Mouse (Mus musculus) c-Kit-positive CD71-negative TER-119-negative erythroid progenitor cells, embryonic 14.5 days (primary cell): Measurements from ENCODE around the gene Gfod1.

Source experiments
- DNase-seq: peaks from one replicate; pipeline ENCODE4 v3.0.0-alpha.2; 2013; ENCODE audit warnings: low read depth

Gene Gfod1

GRCm38 (mm10) chr13:43201033-43201432 is 102.9 kb downstream of the Gfod1 start:
- DNase-seq, result no peak

GRCm38 (mm10) chr13:43200473-43200872 is 103.5 kb downstream of the Gfod1 start:
- no peak for DNase-seq

DNA sequence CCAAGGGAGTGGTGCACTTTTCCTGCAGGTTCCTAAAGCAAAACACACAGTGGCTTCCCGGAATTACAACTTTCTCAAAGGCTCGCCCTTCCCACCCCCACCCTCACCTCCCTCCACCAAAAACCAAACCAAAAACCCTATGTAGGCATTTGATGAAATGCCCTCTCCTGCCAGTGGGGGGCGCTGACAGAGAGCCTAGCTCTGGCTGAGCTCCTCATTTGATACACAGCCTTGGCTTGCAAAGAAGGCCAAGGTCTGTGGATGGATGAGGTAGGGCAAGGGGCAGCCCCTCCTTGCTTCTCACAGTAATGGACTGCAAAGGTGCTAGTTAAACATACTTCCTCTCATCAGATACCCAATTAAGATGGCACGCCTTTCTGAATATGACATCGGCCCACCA is 104.2 kb downstream of the Gfod1 start:
- no peak for DNase-seq

DNA sequence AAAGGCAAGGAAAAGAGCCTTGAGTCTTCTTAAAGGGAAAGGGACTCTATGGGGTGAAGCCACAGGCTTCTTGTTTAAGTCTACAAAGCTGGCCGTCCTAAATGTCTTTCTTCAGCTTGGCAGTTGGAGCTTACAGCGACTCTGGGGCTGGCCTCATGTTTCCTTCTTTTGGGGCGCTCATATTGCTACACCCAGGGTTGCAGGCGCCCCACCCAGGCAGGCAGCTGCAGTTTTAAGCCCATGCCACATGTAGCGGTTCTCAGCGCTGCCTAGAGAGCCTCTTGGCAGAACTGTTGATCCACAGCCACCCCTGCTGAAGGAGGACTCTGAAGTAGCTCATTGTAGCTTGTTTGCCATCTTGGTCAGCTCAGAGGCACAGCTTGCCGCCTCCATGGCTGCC is 104.7 kb downstream of the Gfod1 start:
- DNase-seq, result no peak

DNA sequence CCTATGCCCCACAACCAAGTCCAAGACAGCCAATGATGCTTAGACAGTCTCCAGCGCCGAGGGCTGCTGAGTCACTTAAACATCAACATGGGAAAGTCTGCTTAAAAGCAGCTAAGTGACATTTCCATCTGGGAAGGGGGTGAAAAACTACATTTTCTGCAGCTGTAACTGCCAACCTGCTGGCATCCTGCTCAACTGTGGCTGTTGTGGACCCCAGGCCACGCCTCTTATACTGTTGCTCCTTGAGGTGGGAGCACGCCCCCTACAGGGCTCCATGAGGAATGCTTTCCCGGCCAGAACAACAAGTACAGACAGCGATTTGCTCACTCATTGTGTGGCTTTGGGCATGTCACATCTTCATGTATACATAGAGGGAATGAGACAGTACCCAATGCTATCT is 106.8 kb downstream of the Gfod1 start:
- no peak for DNase-seq

DNA sequence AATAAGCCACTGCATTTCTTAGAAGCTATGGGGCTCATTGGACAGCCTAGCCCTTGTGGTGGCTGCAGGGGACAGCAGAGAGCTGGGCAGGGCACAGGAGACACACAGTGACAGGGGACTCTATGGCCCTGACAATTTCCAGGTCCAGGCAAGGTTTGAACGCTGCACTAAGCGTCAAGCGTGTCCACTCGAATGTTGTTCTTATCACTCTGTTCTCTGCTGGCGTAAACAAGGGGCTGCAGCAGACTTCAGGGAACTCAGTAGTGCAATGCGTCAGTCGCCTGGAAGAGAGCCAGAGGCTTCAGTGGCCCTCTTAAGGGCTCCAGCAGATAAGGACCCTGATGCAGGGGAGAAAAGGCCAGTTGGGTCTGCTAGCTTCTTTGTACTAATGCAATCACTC is 108.0 kb downstream of the Gfod1 start:
- DNase-seq, result no peak

GRCm38 (mm10) chr13:43193932-43194331 is 110.0 kb downstream of the Gfod1 start:
- no peak for DNase-seq

DNA sequence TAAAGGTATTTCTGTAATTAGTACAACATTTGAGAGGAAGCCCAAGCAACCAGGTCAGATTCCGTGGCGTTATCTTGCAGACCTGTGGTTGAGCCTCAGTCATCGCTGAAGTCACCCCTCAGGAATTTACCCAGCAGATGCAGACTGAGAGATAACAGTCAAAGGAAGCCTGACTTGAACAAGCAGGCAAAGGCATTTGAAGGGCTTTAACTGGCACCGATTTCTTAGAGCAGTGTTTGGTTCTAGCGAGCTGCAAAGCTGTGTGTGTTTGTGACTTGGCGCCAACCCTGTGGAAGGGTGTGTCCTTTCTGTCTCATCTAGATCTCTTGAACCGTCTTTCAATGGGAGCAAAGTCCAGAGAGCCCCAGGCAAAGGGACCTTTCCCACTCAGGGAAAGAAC is 110.7 kb downstream of the Gfod1 start:
- DNase-seq, result peak; percentile 54

GRCm38 (mm10) chr13:43191741-43192192 is 112.2 kb downstream of the Gfod1 start:
- peak; percentile 68 for DNase-seq

GRCm38 (mm10) chr13:43191290-43191689 is 112.7 kb downstream of the Gfod1 start:
- no peak for DNase-seq

- no peak for DNase-seq
These were observed 116.2 kb downstream of the Gfod1 start for GRCm38 (mm10) chr13:43187736-43188135.

DNA sequence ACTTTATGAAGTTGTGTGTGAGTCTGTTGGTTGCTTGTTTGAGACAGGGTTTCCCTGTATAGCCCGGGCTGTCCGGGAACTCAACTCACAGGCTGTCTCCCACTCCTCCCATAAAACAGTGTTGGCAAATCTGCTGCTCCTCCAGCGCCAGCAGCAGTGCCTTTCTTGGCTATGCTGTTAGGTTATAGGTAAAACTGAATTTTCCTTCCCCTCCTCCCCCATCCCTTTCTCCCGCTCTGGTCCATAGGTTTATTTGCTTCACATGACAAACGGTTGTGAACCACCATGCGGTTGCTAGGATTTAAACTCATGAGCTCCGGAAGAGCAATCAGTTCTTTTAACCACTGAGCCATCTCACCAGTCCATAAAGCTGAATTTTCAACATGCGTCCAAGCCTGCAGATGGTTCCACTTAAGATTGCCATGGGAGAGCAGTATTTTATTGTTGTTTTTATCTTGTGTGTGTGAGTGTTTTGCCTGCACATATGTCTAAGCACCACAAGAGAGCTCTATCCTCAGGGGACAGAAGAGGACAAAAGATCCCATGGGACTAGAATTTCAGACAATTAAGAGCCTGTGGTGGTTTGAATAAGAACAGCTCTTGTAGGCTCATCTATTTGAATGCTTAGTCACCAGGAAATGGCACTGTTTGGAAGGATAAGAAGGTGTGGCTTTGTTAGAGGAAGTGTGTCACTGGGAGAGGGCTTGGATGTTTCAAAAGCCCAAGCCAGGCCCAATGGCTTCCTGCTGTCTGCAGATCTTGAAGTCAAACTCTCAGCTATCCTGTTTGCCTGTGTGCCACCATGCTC is 120.5 kb downstream of the Gfod1 start:
- no peak for DNase-seq

- peak; percentile 93 for DNase-seq
These were observed 121.3 kb downstream of the Gfod1 start for GRCm38 (mm10) chr13:43182465-43183201.

- DNase-seq, result no peak
These were observed 122.9 kb downstream of the Gfod1 start for GRCm38 (mm10) chr13:43181104-43181503.

GRCm38 (mm10) chr13:43177317-43177716 is 126.7 kb downstream of the Gfod1 start:
- DNase-seq, result no peak

DNA sequence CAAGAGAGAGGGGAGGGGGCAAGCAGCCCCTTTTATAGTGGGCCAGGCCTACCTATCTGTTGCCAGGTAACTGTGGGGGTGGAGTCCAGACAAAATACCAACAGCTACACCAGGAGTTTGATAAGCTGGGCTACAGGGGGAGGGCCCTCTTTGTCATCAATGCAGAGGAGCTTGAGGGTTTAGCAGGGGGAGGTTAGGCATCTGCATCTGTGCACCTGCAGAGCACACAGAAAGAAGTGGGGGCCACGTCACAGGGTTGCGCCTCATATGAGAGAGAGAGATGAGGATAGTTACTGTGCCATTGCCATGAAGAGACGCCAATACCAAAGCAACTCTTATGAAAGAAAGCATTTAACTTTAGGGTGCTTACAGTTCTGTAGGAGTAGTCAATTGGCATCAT is 127.3 kb downstream of the Gfod1 start:
- DNase-seq, result no peak

DNA sequence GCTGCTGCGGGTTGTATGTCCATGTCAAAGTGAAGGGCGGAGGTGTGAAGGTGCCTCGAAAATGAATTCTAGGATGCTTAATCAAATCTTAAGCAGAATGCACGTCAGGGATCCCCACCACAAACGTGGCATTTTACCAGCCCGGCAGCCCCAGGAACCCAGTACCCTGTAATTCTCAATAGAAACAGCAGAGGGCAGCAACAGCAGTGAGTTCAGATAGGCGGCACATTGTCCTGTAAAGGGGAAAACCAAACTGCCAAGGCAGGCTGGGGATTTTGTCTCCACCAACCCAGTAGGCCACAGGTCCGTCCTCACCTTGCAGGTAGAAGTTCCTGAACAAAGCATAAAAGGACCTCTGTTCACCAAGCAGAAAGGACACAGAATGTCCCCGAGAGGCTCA is 130.7 kb downstream of the Gfod1 start:
- DNase-seq, result no peak

DNA sequence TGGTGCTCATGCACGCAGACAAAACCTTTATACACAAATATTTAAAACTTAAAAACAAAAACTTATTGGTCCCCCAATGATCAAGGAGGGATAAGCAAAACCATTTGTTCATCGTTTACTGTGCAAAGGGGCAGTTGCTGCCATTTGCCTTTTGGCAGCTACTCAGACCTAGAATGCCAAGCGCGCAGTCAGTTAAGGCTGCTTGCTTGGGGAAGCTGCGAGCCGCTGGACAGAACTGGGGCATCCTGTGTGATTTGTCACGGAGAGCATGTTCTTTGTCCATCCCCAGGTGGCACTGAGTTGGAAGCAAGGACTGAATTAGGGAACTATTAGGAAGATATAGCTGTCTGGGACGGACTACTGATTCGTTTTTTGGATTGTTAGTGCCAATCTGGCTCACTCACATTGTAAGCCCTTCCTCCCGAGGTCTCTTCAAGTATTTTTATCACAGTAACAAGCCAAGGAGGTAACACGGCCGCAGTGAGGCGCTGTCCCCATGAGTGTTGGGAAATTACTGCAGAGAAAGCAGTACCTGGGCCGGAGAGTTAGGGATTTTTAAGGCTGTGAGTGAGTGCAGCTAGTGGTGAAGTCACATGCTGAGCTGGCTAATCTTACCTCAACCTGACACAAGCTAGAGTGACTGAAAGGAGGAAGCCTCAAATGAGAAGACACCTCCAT is 131.8 kb downstream of the Gfod1 start:
- no peak for DNase-seq

GRCm38 (mm10) chr13:43171020-43171710 is 132.8 kb downstream of the Gfod1 start, which contains the start of gene Tbc1d7:
Tbc1d7 (minus strand) TSS chr13:43171501.
- peak; percentile 96 for DNase-seq

- no peak for DNase-seq
These were observed 136.3 kb downstream of the Gfod1 start for GRCm38 (mm10) chr13:43167721-43168120.

GRCm38 (mm10) chr13:43159429-43159828 is 144.5 kb downstream of the Gfod1 start:
- DNase-seq, result no peak

DNA sequence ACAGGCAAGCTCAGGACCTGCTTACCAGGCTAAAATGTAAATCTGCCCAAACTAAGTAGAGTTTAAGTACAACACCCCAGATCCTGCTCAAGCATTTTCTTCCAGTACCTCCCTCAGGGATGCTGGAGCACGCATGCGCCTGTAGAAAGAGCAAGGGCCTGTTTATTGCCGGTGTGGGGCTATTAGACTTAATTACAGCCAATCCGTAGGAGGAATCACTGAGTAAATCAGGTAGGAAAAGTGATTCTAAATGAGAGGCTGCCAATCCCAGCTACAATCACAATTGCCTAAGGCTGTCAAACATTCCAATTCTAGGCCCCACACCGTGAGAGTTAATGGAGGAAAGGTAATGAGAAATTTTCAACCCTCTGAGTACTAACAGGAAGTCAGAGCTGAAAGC is 145.7 kb downstream of the Gfod1 start:
- no peak for DNase-seq
